Mouse (Mus musculus) erythroblast, embryonic 14.5 days (primary cell): ENCODE results near the gene Lhx6.
"Not testable (repeated sequence)": the region's sequence is repeated elsewhere in the genome, so short reads cannot be mapped to it uniquely, and the experiment has no call there.

Source experiments
- GATA1 ChIP-seq: IDR thresholded peaks from 2 replicates; pipeline ENCODE4 v1.6.1; 2012; ENCODE audit warnings: low read length, inconsistent platforms, mixed read lengths
- TAL1 ChIP-seq: IDR thresholded peaks from 3 replicates; pipeline ENCODE4 v1.6.1; 2012; ENCODE audit warnings: low read length, inconsistent platforms, mixed read lengths

GRCm38 (mm10) chr2:36152401-36152800, 47.2 kb upstream of the Lhx6 start:
- TF ChIP-seq GATA1, TAL1: not testable (repeated sequence)
